Mouse (Mus musculus) layer of hippocampus, postnatal 14 days (tissue): ENCODE measurements around the gene Ankrd11. TPM values are rescaled to one million over a fixed set of nuclear protein-coding genes. Genes with fewer than 3 reads are reported as not detected.

Experiments
- DNase-seq, 2 experiments: peaks; one replicate each; pipeline ENCODE4 v3.0.0; 2021 to 2022; ENCODE audit warnings: low spot score in 2 of 2, mixed read lengths in 1 of 2
- total RNA-seq, 2 experiments: library from RNA; stranded (reverse); gene quantifications; 2 replicates each; pipeline ENCODE4 v1.2.3; 2021

Ankrd11 gene
- total RNA-seq, 2 experiments from 2014 or later, result 152 to 159 TPM

GRCm38 (mm10) chr8:123005805-123006204 lies 36.3 kb downstream of the Ankrd11 start:
- DNase-seq, result no peak

- DNase-seq, result no peak
Observed at GRCm38 (mm10) chr8:123005328-123005727, 36.7 kb downstream of the Ankrd11 start.

GRCm38 (mm10) chr8:123004033-123004922 lies 37.8 kb downstream of the Ankrd11 start:
- DNase-seq, result no peak

GRCm38 (mm10) chr8:123000311-123000710 lies 41.8 kb downstream of the Ankrd11 start:
- no peak for DNase-seq

GRCm38 (mm10) chr8:122997963-122998362 lies 44.1 kb downstream of the Ankrd11 start:
- no peak for DNase-seq

GRCm38 (mm10) chr8:122993740-122994139 lies 48.3 kb downstream of the Ankrd11 start:
- DNase-seq, result no peak

GRCm38 (mm10) chr8:122993031-122993430 lies 49.0 kb downstream of the Ankrd11 start:
- no peak for DNase-seq

- DNase-seq, result no peak
Observed at GRCm38 (mm10) chr8:122992296-122992695, 49.8 kb downstream of the Ankrd11 start.

GRCm38 (mm10) chr8:122991368-122991767 lies 50.7 kb downstream of the Ankrd11 start:
- no peak for DNase-seq

- no peak for DNase-seq
Observed at GRCm38 (mm10) chr8:122989976-122990375, 52.1 kb downstream of the Ankrd11 start.

GRCm38 (mm10) chr8:122988955-122989354 lies 53.1 kb downstream of the Ankrd11 start:
- DNase-seq, result no peak

- no peak for DNase-seq
Observed at GRCm38 (mm10) chr8:122987255-122987654, 54.8 kb downstream of the Ankrd11 start.

- no peak for DNase-seq
Observed at GRCm38 (mm10) chr8:122986501-122987184, 55.4 kb downstream of the Ankrd11 start.

- no peak for DNase-seq
Observed at GRCm38 (mm10) chr8:122984175-122984574, 57.9 kb downstream of the Ankrd11 start.

GRCm38 (mm10) chr8:122983178-122983942 lies 58.7 kb downstream of the Ankrd11 start:
- DNase-seq, result no peak

GRCm38 (mm10) chr8:122981646-122982045 lies 60.4 kb downstream of the Ankrd11 start:
- no peak for DNase-seq

GRCm38 (mm10) chr8:122979865-122980509 lies 62.1 kb downstream of the Ankrd11 start:
- no peak for DNase-seq

- DNase-seq, result no peak
Observed at GRCm38 (mm10) chr8:122979424-122979823, 62.7 kb downstream of the Ankrd11 start.

- DNase-seq, result no peak
Observed at GRCm38 (mm10) chr8:122976046-122976445, 66.0 kb downstream of the Ankrd11 start.

- DNase-seq, result no peak
Observed at GRCm38 (mm10) chr8:122969964-122970620, 72.0 kb downstream of the Ankrd11 start.
